Mouse (Mus musculus): ENCODE measurements at regions not wholly inside any gene's neighbourhood (a gene's known extent, or its start where the extent isn't known, plus 50 kb on each side); places are given as distances from the start of the nearest gene placed in this dataset.
"Not testable (repeated sequence)": the region's sequence is repeated elsewhere in the genome, so short reads cannot be mapped to it uniquely, and the experiment has no call there.

- in situ Hi-C loops (cut with MboI, MseI): no loop called here
Measured at GRCm38 (mm10) chr9:91040546-91040945, 321.7 kb upstream of the Zic4 start.

- in situ Hi-C loops (cut with MboI, MseI): no loop called here
Measured at GRCm38 (mm10) chr9:91048569-91048968, 313.6 kb upstream of the Zic4 start.

DNA sequence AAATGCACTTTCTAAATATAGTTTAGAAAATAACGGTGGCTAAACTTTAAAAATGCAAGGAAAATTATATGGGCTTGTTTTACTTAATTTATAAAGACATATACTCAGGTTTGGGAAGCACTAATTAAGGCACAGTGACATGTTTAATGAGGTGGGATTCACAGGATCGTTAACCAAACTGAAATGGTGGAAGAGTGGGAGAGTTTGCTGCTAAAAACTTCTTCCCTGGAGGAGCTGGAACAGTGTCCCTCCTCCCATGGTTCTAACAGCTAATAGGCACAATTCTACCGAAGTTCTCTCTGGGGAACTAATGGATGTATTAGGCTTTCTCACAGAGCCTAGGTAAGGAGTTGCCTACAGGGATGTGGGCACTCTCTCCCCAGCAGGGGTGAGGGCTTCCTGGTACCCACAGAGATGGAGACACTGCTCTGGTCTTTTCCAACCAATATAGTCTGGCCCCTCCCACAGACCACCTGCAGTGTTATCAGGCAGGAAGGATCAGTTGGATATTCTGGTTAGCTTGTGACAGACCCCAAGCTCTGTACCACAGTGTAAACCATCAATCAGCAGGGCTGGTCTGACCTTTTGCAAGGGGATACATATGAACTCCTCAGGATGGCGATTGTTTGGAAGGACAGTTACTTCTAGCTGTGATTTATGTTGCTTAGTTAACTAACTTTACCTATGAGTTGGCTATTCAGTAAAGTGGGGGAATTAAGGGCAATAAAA, 309.0 kb upstream of the Zic4 start:
- in situ Hi-C loops (cut with MboI, MseI): no loop called here

- in situ Hi-C loops (cut with MboI, MseI): no loop called here
Measured at GRCm38 (mm10) chr9:91059460-91059859, 302.8 kb upstream of the Zic4 start.

DNA sequence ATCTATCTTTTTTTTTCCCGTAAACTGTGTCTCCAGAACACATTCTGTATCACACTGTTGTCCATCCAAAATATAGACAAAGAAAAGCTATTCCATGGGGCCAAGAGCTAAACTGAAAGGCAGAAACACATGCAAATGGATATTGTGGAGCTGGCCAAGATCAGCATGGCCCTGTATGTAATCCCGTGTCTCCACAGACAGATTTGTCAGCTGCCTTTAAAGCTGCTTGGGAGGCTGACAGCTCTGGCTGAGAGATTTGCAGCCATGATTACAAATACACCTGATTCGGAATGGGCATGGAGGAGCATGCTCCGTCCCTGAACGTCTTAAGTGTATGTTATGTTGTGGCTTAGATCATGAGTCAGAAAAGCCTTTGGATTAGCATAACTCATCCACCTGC, 292.7 kb upstream of the Zic4 start:
- in situ Hi-C loops (cut with MboI, MseI): no loop called here

DNA sequence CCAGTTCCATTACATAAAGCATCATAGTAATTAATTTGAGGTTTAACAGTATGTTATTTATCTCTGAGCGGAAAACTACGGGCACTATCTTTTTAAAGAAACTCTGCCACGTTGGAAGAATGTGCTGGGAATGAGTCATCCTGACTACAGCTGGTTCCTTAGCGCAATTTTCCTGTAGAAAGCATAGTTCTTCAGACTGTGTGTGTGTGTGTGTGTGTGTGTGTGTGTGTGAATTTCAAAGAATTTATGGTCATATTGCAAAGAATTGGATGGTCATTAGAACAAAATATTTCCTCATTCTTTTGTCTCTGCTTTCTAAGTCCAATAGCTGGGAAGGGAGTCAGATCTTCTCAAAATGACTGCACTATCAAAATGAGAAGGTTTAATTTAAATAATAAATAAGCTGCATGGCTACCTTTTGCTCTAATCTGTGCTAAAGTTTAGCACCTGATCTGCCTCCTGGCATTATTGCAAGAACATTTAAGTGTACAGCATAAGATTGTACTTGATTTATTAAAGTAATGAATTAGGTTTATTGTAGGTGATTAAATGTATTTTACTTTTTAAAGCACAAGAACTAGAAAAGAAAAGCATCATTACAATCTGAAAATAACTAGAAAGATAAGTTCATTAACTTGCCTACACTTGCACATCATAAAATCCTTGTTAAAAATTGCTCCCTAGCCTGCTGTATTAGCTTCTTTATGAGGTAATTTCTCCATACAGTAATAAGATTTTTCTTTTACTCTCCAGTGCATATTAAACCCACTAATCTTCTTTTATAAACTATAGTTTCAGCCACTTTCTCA, 288.6 kb upstream of the Zic4 start:
- in situ Hi-C loops (cut with MboI, MseI): no loop called here

DNA sequence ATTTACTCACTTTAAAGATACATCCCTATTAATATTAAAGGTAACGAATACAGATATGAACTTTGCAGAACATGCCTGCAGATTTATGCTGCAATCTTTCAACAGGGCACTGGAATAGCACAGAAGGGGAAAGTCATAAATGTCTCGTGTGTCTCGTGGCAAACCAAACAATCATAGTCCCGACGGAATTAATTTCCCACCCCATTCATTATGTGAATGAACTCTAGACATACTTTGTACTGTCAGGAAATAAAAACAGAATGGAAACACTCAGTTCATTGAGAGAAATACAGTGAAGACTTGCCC, 288.1 kb upstream of the Zic4 start:
- in situ Hi-C loops (cut with MboI, MseI): no loop called here

GRCm38 (mm10) chr9:91077490-91077889, 284.7 kb upstream of the Zic4 start:
- in situ Hi-C loops (cut with MboI, MseI): no loop called here

DNA sequence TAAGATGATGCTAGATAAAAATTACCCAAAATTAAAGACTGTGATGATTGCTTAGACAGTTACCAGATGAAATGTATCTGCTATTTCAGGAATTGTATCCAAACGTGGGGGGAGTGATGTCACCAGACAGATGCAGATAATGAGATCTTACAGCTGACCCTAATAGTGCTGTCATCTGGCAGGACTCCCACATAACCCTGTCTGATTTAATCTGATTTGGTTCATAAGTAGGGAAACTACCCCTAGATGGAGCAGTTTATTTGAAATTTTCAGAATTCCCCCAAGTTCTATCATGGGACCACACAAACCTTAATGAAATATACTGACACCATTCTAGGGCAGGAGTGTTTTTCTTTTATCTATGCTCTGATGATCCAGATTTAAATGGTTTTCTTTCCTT, 278.4 kb upstream of the Zic4 start:
- in situ Hi-C loops (cut with MboI, MseI): no loop called here

DNA sequence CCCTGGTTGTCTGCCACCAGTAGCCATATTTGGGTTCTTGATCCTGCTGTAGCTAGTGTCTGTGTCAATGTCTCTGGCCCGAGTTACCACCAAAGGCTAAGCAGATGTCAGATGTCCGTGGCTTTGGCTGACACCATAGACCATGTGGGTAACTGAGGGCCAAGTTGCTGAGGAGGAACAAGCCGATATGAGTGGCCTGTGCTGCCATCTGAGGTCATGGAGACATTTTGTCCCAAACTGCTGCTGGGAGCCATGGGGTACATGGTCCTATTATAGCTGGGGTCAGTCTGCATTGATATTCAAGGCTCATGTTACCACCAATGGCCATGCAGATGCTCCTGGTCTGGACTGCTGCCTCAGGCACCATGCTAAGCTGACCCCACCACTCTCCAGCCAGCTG, 276.3 kb upstream of the Zic4 start:
- in situ Hi-C loops (cut with MboI, MseI): no loop called here

- in situ Hi-C loops (cut with MboI, MseI): no loop called here
Measured at GRCm38 (mm10) chr9:91089348-91089747, 272.9 kb upstream of the Zic4 start.

GRCm38 (mm10) chr9:91091421-91092050, 270.7 kb upstream of the Zic4 start:
- in situ Hi-C loops (cut with MboI, MseI): no loop called here

DNA sequence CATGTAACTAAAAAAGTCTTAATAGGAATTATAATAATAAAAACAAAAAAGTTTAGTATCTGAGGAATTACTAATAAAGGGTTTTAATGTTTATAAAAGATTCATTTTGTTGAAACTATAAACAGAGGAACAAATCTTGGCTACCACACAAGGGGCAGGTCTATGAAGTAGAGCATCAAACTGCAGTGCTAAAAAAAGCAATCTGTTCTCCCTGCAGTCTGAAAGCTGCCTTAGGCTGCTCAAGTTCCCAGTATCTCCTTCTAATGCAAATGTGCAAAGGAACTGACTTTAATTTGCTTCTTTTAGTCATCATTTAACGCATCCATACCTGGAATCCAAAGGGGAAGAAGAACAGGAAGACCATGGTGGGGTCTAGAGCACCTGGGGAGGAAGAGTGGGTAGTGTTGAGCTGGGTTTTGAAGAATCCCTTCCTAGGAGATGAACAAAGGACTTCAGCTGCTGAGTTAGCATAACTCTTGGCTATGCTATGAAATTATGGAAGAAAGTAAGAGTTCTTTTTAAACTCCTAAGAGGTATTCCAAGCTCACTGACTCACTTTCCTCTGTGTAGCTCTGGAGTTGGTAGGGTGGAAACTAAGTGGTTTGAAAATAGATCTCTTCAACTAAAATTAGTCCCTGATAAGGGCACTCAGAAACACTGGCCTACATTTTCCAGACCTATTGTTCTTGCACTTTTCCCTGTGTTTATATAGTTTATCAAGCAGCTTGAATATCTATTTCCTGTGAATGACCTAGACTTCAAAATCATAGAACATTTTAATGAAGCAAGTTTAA, 260.4 kb upstream of the Zic4 start:
- in situ Hi-C loops (cut with MboI, MseI): no loop called here

DNA sequence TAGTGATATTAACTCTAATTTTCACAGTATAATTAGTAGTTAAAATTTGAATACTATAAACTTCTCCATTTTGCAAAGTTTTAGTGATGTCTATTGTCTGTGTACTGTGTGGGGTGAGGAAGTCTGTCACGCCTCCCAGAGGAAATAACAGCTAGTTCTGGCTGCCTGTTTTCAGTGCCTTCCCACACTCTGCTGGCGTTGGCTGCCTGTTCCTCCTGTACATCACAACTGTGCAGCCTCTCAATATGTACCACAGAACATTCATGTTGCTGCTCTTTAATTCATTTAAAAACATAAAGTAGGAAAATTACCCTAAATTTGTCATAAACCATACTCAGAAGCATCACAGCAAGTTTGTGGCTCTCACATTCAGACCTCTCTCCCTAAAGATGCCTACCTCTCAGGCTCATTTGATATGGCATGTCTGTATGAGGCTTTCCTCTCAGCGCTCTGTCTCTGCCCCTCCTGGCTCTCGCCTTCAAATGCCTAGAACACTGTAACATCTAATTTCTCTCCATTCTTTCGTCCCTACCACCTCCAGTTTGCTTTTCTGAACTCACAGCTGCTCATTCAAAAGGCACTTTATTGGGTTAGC, 239.7 kb upstream of the Zic4 start:
- in situ Hi-C loops (cut with MboI, MseI): no loop called here

DNA sequence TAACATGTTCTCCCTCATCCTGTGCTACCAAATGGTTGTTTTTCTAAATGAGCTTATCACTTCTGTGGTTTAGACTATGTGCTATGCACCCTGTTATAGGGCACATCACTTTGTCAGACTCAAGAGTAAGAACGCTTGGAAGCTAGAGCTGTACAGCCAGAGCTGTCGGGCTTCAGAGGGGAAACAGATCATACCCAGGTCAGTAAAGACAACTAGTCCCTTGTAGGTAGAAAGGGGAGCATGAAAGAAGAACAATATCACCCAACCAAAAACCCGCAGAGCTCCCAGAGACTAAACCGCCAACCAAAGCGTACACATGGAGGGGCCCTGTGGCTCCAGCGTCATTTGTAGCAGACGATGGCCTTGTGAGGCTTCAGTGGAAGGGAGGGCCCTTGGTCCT, 239.0 kb upstream of the Zic4 start:
- in situ Hi-C loops (cut with MboI, MseI): no loop called here

- in situ Hi-C loops (cut with MboI, MseI): no loop called here
Measured at GRCm38 (mm10) chr9:91126630-91127245, 235.5 kb upstream of the Zic4 start.

DNA sequence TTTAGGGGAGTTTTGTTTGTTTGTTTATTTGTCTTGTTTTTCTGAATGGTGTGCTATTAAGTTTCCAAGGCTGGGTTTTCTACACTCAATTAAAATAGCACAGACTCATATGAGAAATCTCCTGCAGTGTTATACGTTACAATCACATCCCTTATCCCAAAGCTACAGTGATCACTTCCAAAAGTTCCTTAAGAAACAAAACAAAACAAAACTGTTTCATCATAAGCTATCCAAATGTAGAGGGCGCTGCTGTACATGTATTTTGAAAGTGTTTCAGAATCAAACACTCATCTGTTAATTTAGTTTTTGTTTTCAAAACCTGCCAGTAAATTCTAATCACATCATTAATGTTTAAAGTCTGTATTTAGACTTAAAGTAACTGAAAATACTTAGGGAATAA, 233.7 kb upstream of the Zic4 start:
- in situ Hi-C loops (cut with MboI, MseI): not testable (repeated sequence)

DNA sequence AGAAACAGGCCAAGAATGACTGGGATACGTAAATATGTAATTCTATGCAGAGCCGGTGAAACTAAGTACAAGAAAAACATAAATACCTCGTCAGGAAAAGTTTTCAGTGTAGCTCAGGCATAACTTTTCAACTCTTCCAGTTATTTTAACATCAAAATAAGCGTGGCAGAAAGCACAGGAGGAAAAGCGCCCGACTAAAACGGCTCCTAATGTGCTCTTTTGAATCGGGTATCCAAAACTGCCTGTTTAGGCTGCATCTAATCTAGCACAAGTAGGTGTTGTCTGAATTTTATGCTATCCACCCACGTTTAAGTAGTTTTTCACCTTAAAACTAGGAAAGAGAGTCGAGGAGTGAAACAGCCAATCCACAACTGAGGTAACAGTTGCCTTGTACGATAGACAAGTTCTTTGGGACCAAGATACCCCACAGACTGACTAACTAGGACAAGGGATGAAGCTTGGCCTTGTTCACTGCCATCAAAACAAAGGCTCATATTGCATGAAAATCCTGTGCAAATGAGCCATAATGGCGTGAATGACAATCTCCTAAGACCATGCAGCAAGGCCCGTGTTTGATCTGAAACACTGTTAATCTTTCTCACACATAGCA, 232.0 kb upstream of the Zic4 start:
- in situ Hi-C loops (cut with MboI, MseI): no loop called here

DNA sequence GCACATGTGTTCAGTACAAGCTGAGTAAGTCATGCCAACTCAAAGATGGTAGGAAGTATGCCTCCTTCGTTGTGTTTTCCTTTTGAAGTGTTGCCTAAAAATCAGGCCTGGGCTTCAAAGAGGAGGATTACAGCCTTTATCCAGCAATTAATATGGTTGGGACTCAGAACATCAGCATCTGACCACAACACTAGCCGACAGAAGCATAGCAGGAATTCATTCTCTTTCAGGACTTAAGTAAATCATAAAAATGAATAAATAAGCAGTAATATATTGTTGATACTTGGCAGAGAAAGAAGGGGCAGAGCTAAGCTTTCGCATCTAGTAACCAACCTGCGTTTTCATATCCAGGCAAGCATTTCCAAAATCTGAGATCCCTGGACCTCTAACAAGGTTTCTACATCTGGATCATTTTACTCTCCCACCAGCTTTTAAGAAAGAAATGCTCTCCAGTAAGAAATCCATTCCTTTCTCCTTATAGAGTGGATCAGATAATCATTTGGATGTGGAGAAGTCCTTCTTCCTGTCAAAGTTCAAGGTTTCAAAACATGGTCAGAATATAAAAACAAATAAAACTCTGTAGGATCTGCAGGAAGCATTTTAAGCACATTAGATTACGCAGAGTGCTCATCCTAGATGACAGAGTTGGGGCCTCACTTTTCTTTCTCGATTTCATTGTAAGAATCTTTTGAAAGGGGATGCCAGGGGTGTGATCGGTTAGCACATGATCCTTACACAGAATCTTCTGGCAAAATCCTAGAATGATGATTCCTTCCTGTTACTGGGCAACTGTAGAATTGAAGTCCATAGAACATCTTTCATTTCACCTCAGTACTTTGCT, 230.6 kb upstream of the Zic4 start:
- in situ Hi-C loops (cut with MboI, MseI): no loop called here

- in situ Hi-C loops (cut with MboI, MseI): no loop called here
Measured at GRCm38 (mm10) chr9:91132531-91132930, 229.7 kb upstream of the Zic4 start.

Data from T-helper 1 cell (primary cell).